Mouse (Mus musculus) embryonic facial prominence, embryonic 13.5 days (tissue): ENCODE results near the gene Prr12. TPM values are rescaled to one million over a fixed set of nuclear protein-coding genes. Genes with fewer than 3 reads are reported as not detected.

ENCODE experiments used
- ATAC-seq: fragments of 200-750 bp; cut with Nextera tagmentation; 2 replicates; pipeline ENCODE4 v1.8.0; 2017; ENCODE audit warnings: low read depth; ENCODE audit not compliant: insufficient number of reproducible peaks, insufficient read depth, low FRiP score, low TSS enrichment
- H3K27ac ChIP-seq: fragments of 300-500 bp; sonication (generic); 2 replicates; pipeline ENCODE4 v1.5.1; 2015; ENCODE audit warnings: moderate library complexity, mild to moderate bottlenecking, inconsistent platforms
- H3K27me3 ChIP-seq: fragments of 300-500 bp; sonication (generic); 2 replicates; pipeline ENCODE4 v1.6.1; 2015; ENCODE audit warnings: mild to moderate bottlenecking, inconsistent platforms
- H3K36me3 ChIP-seq: fragments of 300-500 bp; sonication (generic); 2 replicates; pipeline ENCODE4 v1.6.1; 2015; ENCODE audit warnings: mild to moderate bottlenecking, inconsistent platforms
- H3K4me1 ChIP-seq: fragments of 300-500 bp; sonication (generic); 2 replicates; pipeline ENCODE4 v1.6.1; 2015; ENCODE audit warnings: inconsistent platforms
- H3K4me2 ChIP-seq: fragments of 300-500 bp; sonication (generic); 2 replicates; pipeline ENCODE4 v1.6.1; 2015; ENCODE audit warnings: moderate library complexity, mild to moderate bottlenecking, inconsistent platforms
- H3K4me3 ChIP-seq: fragments of 300-500 bp; sonication (generic); 2 replicates; pipeline ENCODE4 v1.5.1; 2015; ENCODE audit warnings: mild to moderate bottlenecking, inconsistent platforms
- H3K9ac ChIP-seq: fragments of 300-500 bp; sonication (generic); 2 replicates; pipeline ENCODE4 v1.6.1; 2015; ENCODE audit warnings: mild to moderate bottlenecking, inconsistent platforms
- H3K9me3 ChIP-seq: fragments of 300-500 bp; sonication (generic); 2 replicates; pipeline ENCODE4 v1.6.1; 2016; ENCODE audit warnings: inconsistent platforms
- WGBS: fragments of 180-500 bp; shearing (Covaris S2); methylation state at CpG from one replicate; pipeline ENCODE4 v1.1.7; 2015; ENCODE audit warnings: mixed read lengths; 5-methylcytosine and 5-hydroxymethylcytosine counted together
- polyA plus RNA-seq: library from polyadenylated mRNA; unstranded; fragments of >200 nt; fragmentation: Nextera tagmentation; extraction: Ambion mirVana; gene quantifications from 2 replicates; pipeline ENCODE4 v1.2.1, GENCODE M21; 2015

The Prr12 gene
- polyA plus RNA-seq, 1 experiment from 2014 or later = 15.7 TPM

DNA sequence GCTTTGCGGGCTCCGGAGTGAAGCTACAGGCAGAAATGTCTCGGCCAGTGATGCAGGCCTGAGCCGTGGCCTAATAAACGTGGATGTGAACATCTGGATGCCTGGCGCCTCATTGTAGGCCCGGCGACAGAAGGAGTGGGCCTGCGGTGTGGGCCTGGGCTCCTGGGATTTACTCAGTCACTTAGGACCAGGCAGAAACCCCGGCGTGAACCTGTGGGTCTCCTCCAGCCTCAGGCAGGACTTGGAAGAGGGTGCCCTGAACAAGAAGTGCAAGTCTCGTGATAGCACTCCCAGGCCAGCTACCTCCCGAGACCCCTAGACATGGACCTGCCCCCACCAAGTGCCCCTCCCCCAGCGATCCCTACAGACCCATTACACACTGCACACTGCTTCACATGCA lies 24.6 kb upstream of the Prr12 start:
- Histone ChIP-seq H3K4me1 (peaks cover 4% of the 10 kb centered on the region), H3K4me2 (no peak overlapping the region), H3K36me3 (peaks cover 61% of the 10 kb centered on the region), H3K27me3 (no peaks in the 10 kb centered on the region), H3K27ac (no peak overlapping the region), H3K4me3 (no peak overlapping the region), H3K9me3 (no peaks in the 10 kb centered on the region), H3K9ac (no peak overlapping the region)
- WGBS = 88% methylated on average over 14 of the region's 14 CpGs
- ATAC-seq = no peak

DNA sequence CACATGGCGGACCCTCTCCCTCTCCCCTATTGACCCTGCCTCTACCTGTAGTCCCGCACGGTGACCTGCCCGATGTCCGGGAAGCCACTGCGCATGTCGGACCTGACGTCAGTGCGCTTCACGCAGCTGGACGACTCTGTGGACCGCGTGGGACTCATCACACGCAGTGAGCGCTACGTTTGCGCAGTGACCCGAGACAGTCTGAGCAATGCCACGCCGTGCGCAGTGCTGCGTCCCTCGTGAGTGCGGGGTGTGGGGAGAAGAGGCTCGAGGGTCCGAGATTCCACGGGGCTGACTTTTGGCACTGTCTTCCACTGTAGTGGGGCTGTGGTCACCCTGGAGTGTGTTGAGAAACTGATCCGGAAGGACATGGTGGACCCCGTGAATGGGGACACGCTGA lies 23.8 kb upstream of the Prr12 start:
- Histone ChIP-seq H3K9me3 (no peaks in the 10 kb centered on the region), H3K4me2 (no peak overlapping the region), H3K4me1 (peaks cover 4% of the 10 kb centered on the region), H3K9ac (no peak overlapping the region), H3K4me3 (no peak overlapping the region), H3K27me3 (no peaks in the 10 kb centered on the region), H3K27ac (no peak overlapping the region), H3K36me3 (peaks cover 56% of the 10 kb centered on the region)
- no peak for ATAC-seq
- 88% methylated on average over 30 of the region's 30 CpGs for WGBS

DNA sequence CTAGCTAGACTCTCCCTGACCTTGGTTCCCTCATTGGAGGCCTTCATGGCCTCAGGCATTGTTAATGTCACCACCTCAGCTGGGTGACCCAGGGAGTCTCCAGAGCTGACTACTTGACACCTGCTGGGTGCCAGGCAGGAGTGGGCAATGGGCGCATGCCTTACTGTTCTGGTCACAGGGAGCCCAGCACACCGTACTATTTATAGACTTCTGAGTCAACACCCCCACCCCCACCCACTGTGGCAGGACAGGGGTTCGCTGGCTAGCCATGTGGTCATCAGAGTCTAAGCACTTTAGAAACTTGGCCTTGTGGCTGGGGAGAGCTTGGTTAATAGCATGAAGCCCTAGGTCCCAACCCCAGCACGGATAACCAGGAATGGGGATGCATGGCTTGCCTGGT lies 22.7 kb upstream of the Prr12 start:
- peaks cover 4% of the 10 kb centered on the region for H3K4me1 ChIP-seq
- H3K4me2 ChIP-seq = no peak overlapping the region
- H3K9ac ChIP-seq = 0 out of 2 replicates have a peak overlapping the region, but pooled peaks have one; percentile 11
- 87% methylated on average over 4 of the region's 4 CpGs for WGBS
- no peak overlapping the region for H3K27ac ChIP-seq
- H3K4me3 ChIP-seq = no peak overlapping the region
- H3K36me3 ChIP-seq = peaks cover 49% of the 10 kb centered on the region
- H3K9me3 ChIP-seq = no peaks in the 10 kb centered on the region
- no peak for ATAC-seq
- no peaks in the 10 kb centered on the region for H3K27me3 ChIP-seq

DNA sequence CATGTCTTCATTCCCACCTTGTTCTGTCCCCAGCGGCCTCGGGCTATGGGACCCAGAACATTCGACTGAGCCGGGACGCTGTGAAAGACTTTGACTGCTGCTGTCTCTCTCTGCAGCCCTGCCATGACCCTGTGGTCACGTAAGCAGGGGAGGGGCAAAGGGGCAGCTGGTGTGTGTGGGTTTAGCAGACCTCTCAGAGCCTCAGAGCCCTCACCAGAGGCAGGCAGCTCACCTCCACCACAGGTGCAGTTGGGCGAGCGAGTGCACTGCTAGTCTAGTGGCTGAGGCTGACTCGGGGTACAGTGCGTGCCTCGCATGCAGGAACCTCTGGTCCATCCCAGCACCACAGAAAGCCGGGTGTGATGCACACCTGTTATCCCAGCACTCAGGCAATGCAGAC lies 21.3 kb upstream of the Prr12 start:
- 85% methylated on average over 12 of the region's 12 CpGs for WGBS
- H3K4me2 ChIP-seq = no peak overlapping the region
- no peak overlapping the region for H3K4me3 ChIP-seq
- no peak for ATAC-seq
- peak overlapping the region; percentile 23; the same call in 1 of the 2 replicates for H3K9ac ChIP-seq
- no peak overlapping the region for H3K27ac ChIP-seq
- H3K9me3 ChIP-seq = no peaks in the 10 kb centered on the region
- H3K36me3 ChIP-seq = peaks cover 49% of the 10 kb centered on the region
- no peaks in the 10 kb centered on the region for H3K4me1 ChIP-seq
- H3K27me3 ChIP-seq = no peaks in the 10 kb centered on the region

DNA sequence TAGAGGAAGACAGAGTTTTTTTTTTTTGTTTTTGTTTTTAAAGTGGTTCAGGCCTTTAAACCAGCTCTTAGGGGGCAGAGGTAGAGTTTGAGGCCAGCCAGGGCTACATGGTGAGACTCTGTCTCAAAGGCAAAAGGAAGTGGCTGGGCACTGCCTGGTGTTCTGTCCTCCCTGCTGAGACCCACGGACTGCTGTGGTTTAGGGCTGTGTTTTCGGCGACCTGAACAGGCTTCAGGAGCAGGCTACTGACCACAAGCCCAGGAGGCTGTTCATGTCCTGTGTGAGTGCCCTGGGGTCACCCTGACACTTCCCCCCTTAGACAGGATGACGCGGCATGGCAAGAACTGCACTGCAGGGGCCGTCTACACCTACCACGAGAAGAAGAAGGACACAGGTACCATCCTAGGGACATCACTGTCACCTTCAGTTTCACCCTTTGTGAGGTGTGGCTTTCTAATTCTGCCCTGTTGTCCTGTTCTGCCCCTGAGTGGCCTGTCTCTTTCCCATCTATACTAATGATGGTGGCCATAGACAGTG lies 20.6 kb upstream of the Prr12 start:
- no peak overlapping the region for H3K9ac ChIP-seq
- no peak for ATAC-seq
- H3K4me2 ChIP-seq = no peak overlapping the region
- no peak overlapping the region for H3K27ac ChIP-seq
- H3K9me3 ChIP-seq = no peaks in the 10 kb centered on the region
- no peak overlapping the region for H3K4me3 ChIP-seq
- no peaks in the 10 kb centered on the region for H3K27me3 ChIP-seq
- H3K36me3 ChIP-seq = peaks cover 49% of the 10 kb centered on the region
- 77% methylated on average over 7 of the region's 7 CpGs for WGBS
- H3K4me1 ChIP-seq = no peaks in the 10 kb centered on the region

DNA sequence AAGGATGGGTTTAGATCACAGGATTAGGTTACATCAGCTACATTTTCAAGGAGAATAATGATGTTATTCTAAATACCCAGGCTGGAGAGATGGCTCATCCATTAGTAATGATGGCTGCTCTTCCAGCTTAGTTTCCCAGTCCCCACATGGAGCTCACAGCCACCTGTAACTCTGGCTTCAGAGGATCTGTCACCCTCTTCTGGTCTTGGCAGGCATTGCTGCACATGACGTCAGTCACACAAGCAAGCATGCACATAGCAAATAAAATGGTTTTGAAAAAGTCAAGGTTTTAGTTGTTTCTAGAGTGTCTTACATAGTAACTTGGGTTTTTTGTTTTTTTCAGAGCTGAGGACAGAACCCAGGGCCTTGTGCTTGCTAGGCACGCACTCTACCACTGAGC lies 19.5 kb upstream of the Prr12 start:
- Histone ChIP-seq H3K27me3 (no peaks in the 10 kb centered on the region), H3K4me2 (no peak overlapping the region), H3K9me3 (no peaks in the 10 kb centered on the region), H3K4me1 (no peaks in the 10 kb centered on the region), H3K27ac (no peak overlapping the region), H3K9ac (no peak overlapping the region), H3K4me3 (no peak overlapping the region), H3K36me3 (peaks cover 45% of the 10 kb centered on the region)
- WGBS = 88% methylated on average over 2 of the region's 2 CpGs
- ATAC-seq = no peak

DNA sequence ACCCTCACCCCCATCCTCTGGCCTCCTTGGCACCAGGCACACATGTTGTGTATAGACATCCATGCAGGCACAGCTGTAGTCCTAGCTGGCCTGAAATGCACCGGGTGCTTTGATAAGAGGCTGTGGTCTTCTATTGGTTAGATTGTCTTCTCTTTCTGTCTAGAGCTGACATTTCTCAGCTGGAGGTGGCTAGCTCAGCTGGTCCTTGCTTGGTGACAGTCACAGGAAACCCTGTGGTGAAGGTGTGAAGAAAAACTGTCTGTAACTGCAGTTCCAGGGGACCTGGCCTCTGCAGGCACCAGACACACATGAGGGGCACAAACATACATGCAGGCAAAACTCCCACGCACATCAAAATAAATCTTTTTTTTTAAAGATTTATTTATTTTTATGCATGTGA lies 17.0 kb upstream of the Prr12 start:
- no peaks in the 10 kb centered on the region for H3K27me3 ChIP-seq
- no peak overlapping the region for H3K4me3 ChIP-seq
- H3K27ac ChIP-seq = no peak overlapping the region
- no peaks in the 10 kb centered on the region for H3K4me1 ChIP-seq
- no peaks in the 10 kb centered on the region for H3K9me3 ChIP-seq
- H3K9ac ChIP-seq = no peak overlapping the region
- H3K36me3 ChIP-seq = peaks cover 19% of the 10 kb centered on the region
- 95% methylated on average over 2 of the region's 2 CpGs for WGBS
- no peak for ATAC-seq
- no peak overlapping the region for H3K4me2 ChIP-seq

DNA sequence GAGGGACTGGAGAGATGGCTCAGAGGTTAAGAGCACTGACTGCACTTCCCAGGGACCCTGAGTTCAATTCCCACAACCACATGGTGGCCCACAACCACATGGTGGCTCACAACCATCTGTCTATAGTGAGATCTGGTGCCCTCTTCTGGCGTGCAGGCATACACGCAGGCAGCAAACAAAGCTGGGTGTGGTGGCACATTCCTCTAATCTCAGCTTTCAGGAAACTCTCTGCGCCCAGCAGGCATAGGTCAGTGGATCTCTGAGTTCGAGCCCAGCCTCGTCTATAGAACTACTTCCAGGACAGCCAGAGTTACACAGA lies 15.3 kb upstream of the Prr12 start:
- Histone ChIP-seq H3K4me2 (no peak overlapping the region), H3K9me3 (no peaks in the 10 kb centered on the region), H3K27me3 (no peaks in the 10 kb centered on the region), H3K4me3 (no peak overlapping the region), H3K4me1 (peaks cover 6% of the 10 kb centered on the region), H3K36me3 (0 out of 2 replicates have a peak, but pooled peaks cover 3% of the 10 kb centered on the region), H3K9ac (no peak overlapping the region), H3K27ac (no peak overlapping the region)
- ATAC-seq = no peak
- 21% methylated on average over 5 of the region's 5 CpGs for WGBS

DNA sequence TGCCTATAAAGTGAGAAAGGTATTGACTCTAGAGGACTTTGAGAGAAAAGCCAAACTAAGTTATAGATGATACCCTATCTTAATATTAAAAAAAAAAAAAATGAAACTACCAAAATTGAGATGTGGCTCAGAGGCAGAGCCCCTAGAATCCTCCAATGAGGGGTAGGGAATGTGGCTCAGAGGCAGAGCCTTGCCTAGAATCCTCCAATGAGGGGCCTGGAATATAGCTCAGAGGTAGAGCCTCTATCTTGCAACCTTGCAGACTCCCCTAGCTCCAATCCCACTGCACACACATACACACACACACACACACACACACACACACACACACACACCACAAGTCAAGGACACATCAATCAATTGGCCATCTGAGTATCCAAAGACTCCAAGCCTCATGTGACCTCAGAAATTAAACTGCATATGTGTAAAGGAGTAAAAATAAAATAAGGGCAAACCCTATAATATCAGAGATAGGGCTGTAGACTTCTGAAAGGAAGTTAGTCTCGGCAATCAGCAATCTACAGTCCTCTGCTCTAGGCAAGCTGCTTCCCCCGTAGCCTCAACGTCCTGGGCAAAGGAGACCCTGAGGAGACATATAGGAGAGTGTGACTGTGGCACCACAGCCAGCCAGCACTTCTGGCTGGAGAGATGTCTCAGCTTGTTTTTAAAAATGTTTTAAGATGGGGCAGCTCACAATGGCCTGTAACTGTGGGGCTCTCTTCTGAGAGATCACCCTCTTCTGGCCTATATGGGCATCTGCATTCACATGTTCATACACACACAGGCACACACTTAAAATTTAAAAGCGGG lies 14.7 kb upstream of the Prr12 start:
- Histone ChIP-seq H3K4me1 (peaks cover 7% of the 10 kb centered on the region), H3K36me3 (0 out of 2 replicates have a peak, but pooled peaks cover 3% of the 10 kb centered on the region), H3K4me2 (no peak overlapping the region), H3K27me3 (no peaks in the 10 kb centered on the region), H3K27ac (no peak overlapping the region), H3K9me3 (no peaks in the 10 kb centered on the region), H3K9ac (no peak overlapping the region), H3K4me3 (no peak overlapping the region)
- no peak for ATAC-seq
- WGBS = 69% methylated on average over 4 of the region's 4 CpGs

DNA sequence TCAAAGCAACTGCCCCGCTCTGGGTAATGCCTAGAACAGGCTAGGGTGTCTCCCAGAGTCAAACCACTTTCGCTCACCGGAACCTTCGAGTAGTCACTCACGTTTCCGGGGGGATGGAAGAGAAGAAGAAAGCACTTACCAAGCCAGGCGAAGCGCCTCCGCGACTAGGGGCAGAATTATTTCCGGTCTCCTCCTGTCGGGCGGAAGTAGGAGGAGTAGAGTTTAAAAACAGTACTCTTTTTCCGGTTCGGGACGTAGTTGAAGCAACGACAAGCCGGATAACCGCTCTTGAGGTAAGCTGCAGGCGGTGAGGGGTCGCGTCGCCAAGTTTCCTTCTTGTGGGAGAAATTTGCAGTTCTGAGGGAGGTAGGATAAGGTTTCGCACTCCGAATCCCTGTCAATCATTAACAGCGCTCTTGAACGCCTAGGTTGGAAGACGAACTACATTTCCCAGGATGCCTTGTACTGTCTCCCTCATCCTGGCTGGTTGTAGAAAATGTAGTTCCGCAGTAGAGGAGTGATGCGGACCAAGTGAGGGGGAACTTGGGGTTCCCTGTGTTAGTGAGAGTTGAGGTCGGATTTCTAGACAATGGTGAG lies 9.7 kb upstream of the Prr12 start, which contains the start of the genes Nosip and Prrg2:
Gene Nosip, plus strand, starts transcription at position 191 of the 597 bp plus-strand sequence.
Gene Prrg2, minus strand, starts transcription at position 439 of the 597 bp plus-strand sequence.
- Histone ChIP-seq H3K36me3 (no peaks in the 10 kb centered on the region), H3K4me3 (peak within 1 kb of the TSS; percentile 53), H3K9me3 (no peaks in the 10 kb centered on the region), H3K4me2 (peak within 1 kb of the TSS; percentile 65), H3K4me1 (peaks cover 16% of the 10 kb centered on the region), H3K9ac (peak within 1 kb of the TSS; percentile 78), H3K27ac (peak within 1 kb of the TSS; percentile 86), H3K27me3 (no peaks in the 10 kb centered on the region)
- ATAC-seq = peak; percentile 83
- WGBS = 1% methylated on average over 31 of the region's 31 CpGs

DNA sequence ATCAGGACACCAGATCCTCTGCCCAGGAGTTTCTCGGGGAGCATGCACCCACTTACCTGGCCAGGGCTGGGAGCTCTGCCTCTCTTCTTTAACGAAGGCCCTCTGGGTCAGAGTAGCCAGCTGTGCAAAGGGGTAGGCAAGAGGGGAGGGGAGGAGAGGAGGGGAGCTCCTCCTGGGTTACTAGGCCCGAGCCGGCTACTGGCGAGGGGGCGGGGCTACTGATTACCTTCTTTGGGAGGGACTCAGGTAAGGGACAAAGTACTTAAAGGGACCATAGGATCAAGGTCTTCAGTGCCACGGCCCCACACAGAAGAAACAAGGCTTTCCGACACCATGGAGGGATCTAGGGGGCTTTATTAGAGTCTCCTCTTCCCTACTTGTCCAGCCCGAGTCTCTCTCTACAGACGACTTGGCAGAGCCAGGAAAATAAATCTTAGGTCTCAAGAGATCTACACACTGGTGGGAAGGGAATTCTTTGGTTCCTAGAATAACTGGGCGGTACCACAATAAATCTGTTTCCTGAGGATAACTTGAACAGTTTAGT lies 8.9 kb upstream of the Prr12 start:
- Histone ChIP-seq H3K36me3 (no peaks in the 10 kb centered on the region), H3K4me1 (peaks cover 16% of the 10 kb centered on the region), H3K4me3 (peak overlapping the region; percentile 53), H3K9ac (peak overlapping the region; percentile 78), H3K9me3 (no peaks in the 10 kb centered on the region), H3K4me2 (peak overlapping the region; percentile 65), H3K27ac (peak overlapping the region; percentile 86), H3K27me3 (no peaks in the 10 kb centered on the region)
- no peak for ATAC-seq
- WGBS = 13% methylated on average over 11 of the region's 11 CpGs
